Mouse (Mus musculus): Measurements from ENCODE around the gene Shisa5. TPM values are rescaled to one million over a fixed set of nuclear protein-coding genes. Genes with fewer than 3 reads are reported as not detected.

The Shisa5 gene
- total and polyA plus RNA-seq, 3 experiments = 41.0 to 71.7 TPM; not detected in 1

DNA sequence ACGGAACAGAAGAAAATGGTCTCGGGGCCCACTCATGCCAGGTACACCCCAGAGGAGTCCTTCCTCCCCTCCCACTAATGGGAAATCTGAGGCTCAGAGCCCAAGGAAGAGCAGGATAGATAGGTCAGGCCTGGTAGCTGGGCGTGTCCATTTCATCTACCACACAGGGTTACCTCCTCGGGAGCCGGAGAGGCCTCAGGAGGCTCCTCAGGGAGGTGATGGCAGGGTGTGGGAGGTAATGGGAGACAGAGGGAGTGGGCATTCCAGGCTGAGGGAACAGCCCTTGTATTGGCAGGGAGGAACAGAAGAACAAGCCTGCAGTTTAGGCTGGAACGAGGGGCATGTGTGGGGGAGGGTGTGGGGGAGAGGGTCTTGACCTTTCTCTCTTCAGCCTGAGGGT is 58.5 kb downstream of the Shisa5 start:
- no peak for DNase-seq (ENCODE audit: low read depth, low spot score)
- no peaks in the 10 kb centered on the region for H3K27me3 ChIP-seq (ENCODE audit: control insufficient read depth in 1 of 2, insufficient read depth in 2 of 2, low read length in 2 of 2)
- TF ChIP-seq ZMIZ1 (IDR thresholded peaks at IDR 0.05; ENCODE audit: low read depth, low read length) (no peak), SMC3 (IDR thresholded peaks at IDR 0.05; ENCODE audit: low read depth, low read length) (no peak), CHD1 (IDR thresholded peaks at IDR 0.05; ENCODE audit: low read depth, low read length) (no peak), MAZ (IDR thresholded peaks at IDR 0.05; ENCODE audit: low read depth, low read length) (no peak), UBTF (IDR thresholded peaks at IDR 0.05; ENCODE audit: borderline replicate concordance, insufficient read depth, low read depth, low read length) (no peak), GATA1 (IDR thresholded peaks at IDR 0.05; ENCODE audit: low read depth, low read length) (no peak), JUND (IDR thresholded peaks at IDR 0.05; ENCODE audit: low read depth, low read length) (no peak), ZKSCAN1 (IDR thresholded peaks at IDR 0.05; ENCODE audit: low read depth, low read length) (no peak)
- H3K79me2 ChIP-seq (ENCODE audit: control insufficient read depth, insufficient read depth, low read length, poor library complexity) = no peaks in the 10 kb centered on the region
- H3K27ac ChIP-seq (ENCODE audit: control insufficient read depth, low read depth, low read length) = no peak overlapping the region
- H3K9me3 ChIP-seq (replicated peaks; ENCODE audit: insufficient read depth, low read length) = no peaks in the 10 kb centered on the region
- no peak overlapping the region for H3K9ac ChIP-seq (ENCODE audit: control insufficient read depth, low read depth, low read length, poor library complexity, severe bottlenecking)
- H3K4me3 ChIP-seq (ENCODE audit: control insufficient read depth in 1 of 2, insufficient read depth in 1 of 2, low read depth in 2 of 2, low read length in 2 of 2) = no peak overlapping the region
- no peaks in the 10 kb centered on the region for H3K36me3 ChIP-seq (ENCODE audit: control insufficient read depth in 1 of 2, insufficient read depth in 2 of 2, low read length in 2 of 2)
- no peaks in the 10 kb centered on the region for H3K4me1 ChIP-seq (ENCODE audit: control insufficient read depth in 1 of 2, insufficient read depth in 2 of 2, low read length in 2 of 2)

- Histone ChIP-seq H3K9ac (ENCODE audit: control insufficient read depth, low read depth, low read length, poor library complexity, severe bottlenecking) (no peak overlapping the region), H3K27ac (ENCODE audit: control insufficient read depth, low read depth, low read length) (no peak overlapping the region), H3K79me2 (ENCODE audit: control insufficient read depth, insufficient read depth, low read length, poor library complexity) (no peaks in the 10 kb centered on the region), H3K4me3 (ENCODE audit: control insufficient read depth in 1 of 2, insufficient read depth in 1 of 2, low read depth in 2 of 2, low read length in 2 of 2) (no peak overlapping the region), H3K36me3 (ENCODE audit: control insufficient read depth in 1 of 2, insufficient read depth in 2 of 2, low read length in 2 of 2) (no peaks in the 10 kb centered on the region), H3K27me3 (ENCODE audit: control insufficient read depth in 1 of 2, insufficient read depth in 2 of 2, low read length in 2 of 2) (no peaks in the 10 kb centered on the region), H3K9me3 (replicated peaks; ENCODE audit: insufficient read depth, low read length) (no peaks in the 10 kb centered on the region), H3K4me1 (ENCODE audit: control insufficient read depth in 1 of 2, insufficient read depth in 2 of 2, low read length in 2 of 2) (no peaks in the 10 kb centered on the region)
- DNase-seq (ENCODE audit: low read depth, low spot score) = no peak
- no peak for TF ChIP-seq GATA1 (IDR thresholded peaks at IDR 0.05; ENCODE audit: low read depth, low read length)
- no peak for TF ChIP-seq ZC3H11A (IDR thresholded peaks at IDR 0.05; ENCODE audit: low read depth, low read length)
- TF ChIP-seq POLR2A (IDR thresholded peaks at IDR 0.05; ENCODE audit: control insufficient read depth in 1 of 2, insufficient read depth in 1 of 2, low read depth in 1 of 2, low read length in 2 of 2, poor library complexity in 1 of 2) = no peak
- TF ChIP-seq MAX (IDR thresholded peaks at IDR 0.05; ENCODE audit: low read length) = no peak
- no peak for TF ChIP-seq MYB (IDR thresholded peaks at IDR 0.05; ENCODE audit: low read depth, low read length)
- no peak for TF ChIP-seq ETS1 (IDR thresholded peaks at IDR 0.05; ENCODE audit: low read depth, low read length)
- no peak for TF ChIP-seq JUND (IDR thresholded peaks at IDR 0.05; ENCODE audit: low read depth, low read length)
- TF ChIP-seq MAFK (IDR thresholded peaks at IDR 0.05; ENCODE audit: borderline replicate concordance, low read depth, low read length) = no peak
- no peak for TF ChIP-seq SMC3 (IDR thresholded peaks at IDR 0.05; ENCODE audit: low read depth, low read length)
- TF ChIP-seq RCOR1 (IDR thresholded peaks at IDR 0.05; ENCODE audit: low read depth, low read length) = no peak
- no peak for TF ChIP-seq CTCF (IDR thresholded peaks at IDR 0.05 in 2 of 3, conservative IDR thresholded peaks at IDR 0.05 in 1 of 3; ENCODE audit: control insufficient read depth in 1 of 3, insufficient read depth in 1 of 3, low read depth in 2 of 3, low read length in 3 of 3, poor library complexity in 1 of 3, severe bottlenecking in 1 of 3)
- TF ChIP-seq TBP (IDR thresholded peaks at IDR 0.05; ENCODE audit: low read depth, low read length) = no peak
- no peak for TF ChIP-seq NRF1 (IDR thresholded peaks at IDR 0.05; ENCODE audit: insufficient read depth, low read depth, low read length, poor library complexity, severe bottlenecking)
- TF ChIP-seq EP300 (IDR thresholded peaks at IDR 0.05; ENCODE audit: low read depth in 1 of 2, low read length in 2 of 2) = no peak
- no peak for TF ChIP-seq MXI1 (IDR thresholded peaks at IDR 0.05; ENCODE audit: low read depth, low read length)
- TF ChIP-seq USF1 (IDR thresholded peaks at IDR 0.05; ENCODE audit: low read depth, low read length) = no peak
- no peak for TF ChIP-seq POLR2AphosphoS2 (IDR thresholded peaks at IDR 0.05; ENCODE audit: low read length)
- no peak for TF ChIP-seq USF2 (IDR thresholded peaks at IDR 0.05; ENCODE audit: borderline replicate concordance in 1 of 2, insufficient read depth in 1 of 2, low read depth in 1 of 2, low read length in 2 of 2)
Measured at GRCm38 (mm10) chr9:109097291-109097690, 58.9 kb downstream of the Shisa5 start.

All from MEL (cell line).